Mouse (Mus musculus) forebrain, embryonic 11.5 days (tissue): Measurements from ENCODE around the gene Pxn. TPM values are rescaled to one million over a fixed set of nuclear protein-coding genes. Genes with fewer than 3 reads are reported as not detected.

Experiments
- ATAC-seq: fragments of 200-750 bp; cut with Nextera tagmentation; replicated peaks from 2 replicates; pipeline ENCODE4 v1.8.0; 2017; ENCODE audit warnings: moderate TSS enrichment; ENCODE audit not compliant: low FRiP score
- DNase-seq: peaks from one replicate; pipeline ENCODE4 v3.0.0-alpha.2; 2017; ENCODE audit warnings: low spot score
- H3K27ac ChIP-seq: fragments of 300-500 bp; sonication (generic); 2 replicates; pipeline ENCODE4 v1.5.1; 2014; ENCODE audit warnings: low read depth, low read length
- H3K27me3 ChIP-seq: fragments of 300-500 bp; sonication (generic); 2 replicates; pipeline ENCODE4 v1.6.1; 2014; ENCODE audit warnings: mild to moderate bottlenecking, low read length, mixed read lengths; ENCODE audit not compliant: control insufficient read depth, insufficient read depth
- H3K36me3 ChIP-seq: fragments of 300-500 bp; sonication (generic); 2 replicates; pipeline ENCODE4 v1.6.1; 2014; ENCODE audit warnings: mild to moderate bottlenecking, low read length, moderate library complexity, mixed read lengths; ENCODE audit not compliant: control insufficient read depth, insufficient read depth
- H3K4me1 ChIP-seq: fragments of 300-500 bp; sonication (generic); replicated peaks from 2 replicates; pipeline ENCODE4 v1.6.1; 2014; ENCODE audit warnings: low read length, mixed read lengths; ENCODE audit not compliant: control insufficient read depth, insufficient read depth
- H3K4me2 ChIP-seq: fragments of 300-500 bp; sonication (generic); 2 replicates; pipeline ENCODE4 v1.6.1; 2014; ENCODE audit warnings: low read depth, mild to moderate bottlenecking, low read length, moderate library complexity, mixed read lengths; ENCODE audit not compliant: severe bottlenecking
- H3K4me3 ChIP-seq: fragments of 300-500 bp; sonication (generic); 2 replicates; pipeline ENCODE4 v1.5.1; 2014; ENCODE audit warnings: low read depth, low read length
- H3K9ac ChIP-seq: fragments of 300-500 bp; sonication (generic); 2 replicates; pipeline ENCODE4 v1.6.1; 2014; ENCODE audit warnings: low read length
- H3K9me3 ChIP-seq: fragments of 300-500 bp; sonication (generic); 2 replicates; pipeline ENCODE4 v1.6.1; 2016; ENCODE audit warnings: low read length, mixed read lengths; ENCODE audit not compliant: control insufficient read depth
- WGBS: fragments of 180-500 bp; shearing (Covaris S2); extraction: QIAGEN DNeasy Blood & Tissue Kit; methylation state at CpG from one replicate; pipeline ENCODE4 v1.1.7; 2014; 5-methylcytosine and 5-hydroxymethylcytosine counted together
- microRNA-seq: library from miRNA; unstranded; fragments of <30 nt; microRNA quantifications from one replicate; pipeline ENCODE4, GENCODE M21; 2016; ENCODE audit not compliant: insufficient number of aligned reads
- polyA plus RNA-seq: library from polyadenylated mRNA; unstranded; fragments of >200 nt; fragmentation: Nextera tagmentation; extraction: Ambion mirVana; gene quantifications from 2 replicates; pipeline ENCODE4 v1.2.1, GENCODE M21; 2014

The Pxn gene
- polyA plus RNA-seq, 1 experiment from 2014 or later: 12.3 TPM

DNA sequence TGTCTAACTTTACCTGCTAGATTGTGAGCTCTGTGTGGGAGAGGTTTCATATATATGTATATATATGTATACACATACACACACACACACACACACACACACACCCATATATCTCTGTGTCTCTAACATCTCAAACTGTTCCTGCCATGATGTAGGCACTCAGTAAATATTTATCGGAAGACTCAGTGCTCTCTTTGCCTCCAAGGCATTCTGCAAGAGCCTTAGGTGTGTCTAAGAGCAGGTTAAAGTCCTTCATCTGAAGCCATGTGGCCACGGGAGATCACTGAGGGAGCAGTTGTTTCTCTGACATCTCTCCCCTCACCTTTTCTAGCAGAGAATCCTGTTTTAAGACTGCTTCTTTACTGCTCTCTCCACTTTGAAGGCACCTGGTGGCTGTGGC lies 85.0 kb downstream of the Pxn start:
- no peak overlapping the region for H3K9ac ChIP-seq
- H3K27me3 ChIP-seq: no peaks in the 10 kb centered on the region
- 95% methylated on average over 2 of the region's 2 CpGs for WGBS
- DNase-seq (no peak), ATAC-seq (no peak)
- H3K4me2 ChIP-seq: no peak overlapping the region
- H3K27ac ChIP-seq: no peak overlapping the region
- H3K4me1 ChIP-seq: no peaks in the 10 kb centered on the region
- H3K36me3 ChIP-seq: peaks cover 31% of the 10 kb centered on the region
- no peaks in the 10 kb centered on the region for H3K9me3 ChIP-seq
- no peak overlapping the region for H3K4me3 ChIP-seq

DNA sequence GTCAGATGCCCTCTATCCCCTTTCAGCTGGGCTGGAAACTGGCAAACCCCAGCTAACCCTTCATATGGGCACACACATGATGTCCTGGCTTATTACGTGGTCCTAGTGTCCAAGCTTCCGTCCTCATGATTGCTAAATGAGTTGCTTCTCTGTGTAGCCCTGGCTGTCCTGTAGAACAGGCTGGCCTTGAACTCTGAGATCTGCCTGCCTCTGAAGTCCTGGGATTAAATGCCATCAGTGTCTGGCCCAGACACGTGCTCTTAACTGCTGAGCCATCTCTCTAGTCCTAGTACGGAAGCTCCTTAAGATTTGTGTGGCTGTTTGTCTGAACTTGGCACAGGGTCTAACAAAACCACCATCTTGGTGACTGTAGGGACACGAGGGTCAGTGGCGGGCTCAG lies 97.1 kb downstream of the Pxn start:
- H3K4me1 ChIP-seq: no peaks in the 10 kb centered on the region
- no peaks in the 10 kb centered on the region for H3K27me3 ChIP-seq
- 94% methylated on average over 6 of the region's 6 CpGs for WGBS
- no peak overlapping the region for H3K9ac ChIP-seq
- ATAC-seq (no peak), DNase-seq (no peak)
- H3K9me3 ChIP-seq: no peaks in the 10 kb centered on the region
- H3K27ac ChIP-seq: no peak overlapping the region
- no peak overlapping the region for H3K4me3 ChIP-seq
- no peak overlapping the region for H3K4me2 ChIP-seq
- peaks cover 19% of the 10 kb centered on the region for H3K36me3 ChIP-seq

Small RNA genes lying within 50 kb of the gene (microRNA-seq; reads per million reads assigned to microRNA genes)
- gene Mir7029: not detected

Other genes with a start within 250 kb of the Pxn start
- gene Rnf10, start 233.8 kb upstream of the Pxn start, polyA plus RNA-seq: 109 and 110 TPM in 2 replicates
- 57.1 and 58.2 TPM in 2 replicates for gene Coq5, start 227.0 kb upstream of the Pxn start, polyA plus RNA-seq
- 1,518 and 1,534 TPM in 2 replicates for gene Dynll1, start 205.7 kb upstream of the Pxn start, polyA plus RNA-seq
- 373 and 388 TPM in 2 replicates for gene Srsf9, start 179.5 kb upstream of the Pxn start, polyA plus RNA-seq
- gene Gatc, start 165.5 kb upstream of the Pxn start, polyA plus RNA-seq: 51.5 and 51.6 TPM in 2 replicates
- gene Triap1, start 165.5 kb upstream of the Pxn start, polyA plus RNA-seq: 56.4 and 59.4 TPM in 2 replicates
- gene Cox6a1, start 157.7 kb upstream of the Pxn start, polyA plus RNA-seq: 674 and 731 TPM in 2 replicates
- gene Msi1, start 77.1 kb upstream of the Pxn start, polyA plus RNA-seq: 202 and 219 TPM in 2 replicates
- not detected in 2 replicates for gene Pla2g1b, start 40.4 kb upstream of the Pxn start, polyA plus RNA-seq
- 20.6 and 22.0 TPM in 2 replicates for gene Sirt4, start 22.0 kb upstream of the Pxn start, polyA plus RNA-seq
- gene Rplp0, start 52.8 kb downstream of the Pxn start, polyA plus RNA-seq: 1,156 and 1,197 TPM in 2 replicates
- 54.8 and 62.4 TPM in 2 replicates for gene Gcn1l1, start 58.6 kb downstream of the Pxn start, polyA plus RNA-seq
- 18.1 and 20.3 TPM in 2 replicates for gene Rab35, start 125.2 kb downstream of the Pxn start, polyA plus RNA-seq
- 11.1 and 13.2 TPM in 2 replicates for gene Bicdl1, start 224.9 kb downstream of the Pxn start, polyA plus RNA-seq